Mouse (Mus musculus): ENCODE results near the gene Ptpdc1.

The Ptpdc1 gene

GRCm38 (mm10) chr13:48655637-48656036 is 30.2 kb upstream of the Ptpdc1 start:
- DNase-seq (ENCODE audit: low spot score in 2 of 2) = peak; percentile 33 to 60

DNA sequence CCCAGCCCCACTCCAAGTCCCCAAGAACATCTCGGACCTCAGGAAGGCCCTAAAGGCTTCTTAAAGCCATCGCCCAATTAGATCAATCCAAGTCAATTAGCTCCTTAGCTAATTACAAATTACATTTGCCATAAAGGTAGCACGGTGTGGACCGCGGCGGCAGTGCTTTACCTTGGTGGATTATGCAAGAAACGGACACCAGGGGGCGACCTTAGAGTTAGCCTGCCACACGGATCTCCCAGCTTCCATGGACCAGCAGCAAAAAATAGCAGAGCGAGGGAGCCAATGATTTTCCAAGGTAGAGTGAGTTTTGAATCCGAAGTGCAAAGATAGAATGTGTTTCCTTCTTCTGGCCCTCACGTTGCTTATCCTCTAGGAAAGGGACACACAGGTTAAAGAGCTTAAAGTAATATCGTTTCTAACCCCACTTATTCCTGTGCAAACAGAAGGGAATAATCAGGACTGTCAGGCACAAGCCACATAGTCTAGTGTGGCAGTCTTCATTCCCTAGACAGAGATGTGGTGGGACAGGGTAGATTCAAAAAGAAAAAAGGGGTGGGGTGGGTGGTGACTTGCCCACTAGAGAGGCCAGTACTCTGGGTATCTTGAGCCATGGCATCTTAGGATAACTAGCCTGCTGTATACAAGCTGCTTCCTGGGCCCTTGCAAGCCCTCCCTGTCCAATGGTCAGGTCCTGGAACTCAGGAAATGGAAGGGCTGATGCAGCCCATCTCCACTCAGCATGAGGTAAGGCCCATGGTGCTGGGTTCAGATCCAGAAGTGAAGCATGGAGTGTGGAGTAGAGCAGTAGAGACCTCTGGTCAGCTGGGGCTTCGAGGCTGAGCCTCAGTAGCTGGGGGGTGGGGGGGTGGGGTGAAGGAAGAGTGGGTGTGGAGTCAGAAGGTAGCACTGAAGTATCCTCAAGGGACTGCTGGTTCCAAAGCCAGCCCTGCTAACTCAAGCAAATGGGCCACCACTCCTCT is 28.6 kb upstream of the Ptpdc1 start:
- DNase-seq (ENCODE audit: low spot score in 2 of 2) = peak; percentile 60 to 75

DNA sequence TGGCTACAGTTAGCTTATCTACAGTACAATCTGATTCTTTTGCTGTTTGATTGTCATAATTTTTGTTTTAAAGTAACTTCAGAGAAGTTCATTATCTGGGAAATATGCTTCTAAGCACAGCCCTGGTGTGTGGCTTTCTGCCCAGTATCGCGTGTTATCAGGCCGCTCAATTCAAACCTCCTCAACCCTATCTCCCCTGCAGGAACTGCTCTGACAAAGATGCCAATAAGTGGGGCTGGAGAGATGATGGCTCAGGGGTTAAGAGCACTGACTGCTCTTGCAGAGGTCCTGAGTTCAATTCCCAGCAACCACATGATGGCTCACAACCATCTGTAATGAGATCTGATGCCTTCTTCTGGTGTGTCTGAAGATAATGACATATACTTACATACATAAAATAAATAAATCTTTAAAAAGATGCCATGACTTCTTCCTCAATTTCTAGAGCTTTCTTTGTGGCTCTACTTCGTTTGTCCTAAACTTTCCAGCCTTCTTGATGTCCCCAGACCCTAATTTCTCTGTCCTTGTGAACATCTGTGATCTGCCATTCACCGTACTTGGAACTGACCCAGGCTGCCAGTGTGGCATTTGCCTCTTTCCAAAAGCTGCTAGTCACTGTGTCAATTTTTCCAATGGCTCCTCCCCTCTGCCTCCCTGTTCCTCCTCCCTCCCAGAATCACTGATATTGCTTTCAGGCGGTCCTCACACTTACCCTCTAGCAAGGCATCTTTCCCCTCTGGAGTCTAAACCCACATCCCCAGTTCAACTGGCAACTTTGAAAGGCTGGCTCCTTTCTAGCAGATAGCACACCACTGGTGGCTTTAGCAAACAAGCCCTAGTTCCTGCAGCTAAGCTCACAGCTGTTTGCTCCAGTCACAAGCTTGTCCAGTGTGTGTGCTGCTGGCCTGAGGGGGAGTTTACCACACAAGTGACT is 25.9 kb upstream of the Ptpdc1 start:
- no peak for DNase-seq (ENCODE audit: low spot score in 2 of 2)

GRCm38 (mm10) chr13:48650615-48651014 is 25.2 kb upstream of the Ptpdc1 start:
- DNase-seq (ENCODE audit: low spot score in 2 of 2) = no peak

- DNase-seq (ENCODE audit: low spot score in 2 of 2) = no peak
Observed at GRCm38 (mm10) chr13:48646696-48647095, 21.2 kb upstream of the Ptpdc1 start.

- no peak for DNase-seq (ENCODE audit: low spot score in 2 of 2)
Observed at GRCm38 (mm10) chr13:48643991-48644390, 18.5 kb upstream of the Ptpdc1 start.

DNA sequence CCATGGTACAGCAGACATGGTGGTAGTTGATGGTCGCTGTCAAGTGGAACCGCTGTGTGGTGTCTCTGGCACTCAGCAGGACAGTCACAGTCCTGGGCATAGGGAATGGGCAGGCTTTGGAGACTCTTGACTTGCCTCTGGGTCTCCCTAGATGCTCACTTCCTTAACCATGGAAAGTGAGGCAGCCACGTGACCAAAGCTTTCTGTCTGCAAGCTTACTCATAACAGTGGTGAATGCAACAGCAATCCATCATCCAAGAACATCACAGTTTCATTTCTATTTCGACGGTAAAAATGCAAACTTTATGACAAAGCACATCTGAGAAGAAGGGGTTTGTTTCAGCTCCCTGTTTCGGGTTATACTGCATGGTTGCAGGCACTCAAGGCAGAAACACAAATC is 17.6 kb upstream of the Ptpdc1 start:
- DNase-seq (ENCODE audit: low spot score in 2 of 2) = no peak

GRCm38 (mm10) chr13:48639570-48639969 is 14.1 kb upstream of the Ptpdc1 start:
- DNase-seq (ENCODE audit: low spot score in 2 of 2) = peak in 1 of 2 experiments; percentile 74

GRCm38 (mm10) chr13:48637706-48638105 is 12.2 kb upstream of the Ptpdc1 start:
- DNase-seq (ENCODE audit: low spot score in 2 of 2) = no peak

- no peak for DNase-seq (ENCODE audit: low spot score in 2 of 2)
Observed at GRCm38 (mm10) chr13:48631691-48632090, 6.2 kb upstream of the Ptpdc1 start.

- DNase-seq (ENCODE audit: low spot score in 2 of 2) = no peak
Observed at GRCm38 (mm10) chr13:48624968-48625398, 481 bp downstream of the Ptpdc1 start.

DNA sequence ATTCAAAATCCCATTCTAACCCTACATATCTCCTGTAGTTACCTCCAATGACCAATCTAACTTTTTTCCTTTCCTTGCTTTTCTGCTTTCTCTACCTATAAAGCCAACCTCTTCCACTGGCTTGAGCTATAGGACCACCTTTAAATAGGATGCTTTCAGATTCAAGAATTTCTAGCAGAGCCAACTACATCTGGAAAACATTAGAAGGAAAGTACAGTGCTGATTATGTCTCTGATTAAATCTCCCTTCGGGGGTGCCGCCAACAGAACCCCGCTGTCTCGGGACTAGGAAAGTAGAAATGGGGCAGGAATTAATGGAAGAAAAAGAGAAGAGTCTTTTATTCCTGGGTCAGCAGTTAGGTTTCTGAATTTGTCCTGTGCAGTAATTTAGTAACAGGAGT is 6.6 kb downstream of the Ptpdc1 start:
- no peak for DNase-seq (ENCODE audit: low spot score in 2 of 2)

DNA sequence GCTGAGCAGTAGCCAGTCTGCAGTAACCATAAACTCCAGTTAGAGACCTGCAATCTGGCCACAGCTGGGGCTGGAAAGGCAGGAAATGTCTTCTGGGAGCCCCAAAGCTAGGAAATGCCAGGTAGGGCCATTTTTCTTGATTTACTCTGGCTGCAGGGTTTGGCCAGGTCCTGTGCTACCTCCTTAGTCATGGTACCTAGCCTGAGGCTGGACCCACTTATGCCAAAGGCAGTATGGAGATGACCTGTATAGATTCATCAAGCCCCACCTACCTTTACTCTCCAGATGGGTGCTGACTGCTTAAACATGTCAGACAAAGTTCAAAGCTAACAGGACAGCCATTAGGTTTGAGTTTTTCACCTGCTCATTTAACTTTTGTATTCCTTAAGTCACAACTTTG is 7.7 kb downstream of the Ptpdc1 start:
- no peak for DNase-seq (ENCODE audit: low spot score in 2 of 2)

GRCm38 (mm10) chr13:48614525-48614924 is 10.9 kb downstream of the Ptpdc1 start:
- no peak for DNase-seq (ENCODE audit: low spot score in 2 of 2)

DNA sequence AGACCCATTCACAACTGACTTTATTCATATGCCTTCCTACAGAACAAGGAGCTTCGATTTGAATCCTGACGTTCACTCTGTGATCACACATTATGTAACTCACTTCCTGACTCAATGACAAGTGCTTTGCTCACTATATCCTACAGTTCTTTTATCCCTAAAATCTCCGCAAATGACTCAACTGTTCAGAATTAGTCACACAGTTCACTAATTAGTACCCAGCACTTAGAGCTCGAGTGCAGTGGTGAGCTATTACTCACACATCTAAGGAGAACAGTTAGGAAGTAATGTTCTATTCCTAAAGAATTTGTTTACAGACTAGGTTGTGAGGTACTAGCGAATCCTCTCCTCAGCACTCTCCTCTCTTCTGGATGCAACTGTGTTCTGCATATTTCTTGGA is 16.4 kb downstream of the Ptpdc1 start:
- DNase-seq (ENCODE audit: low spot score in 2 of 2) = peak in 1 of 2 experiments; percentile 13

GRCm38 (mm10) chr13:48604591-48604990 is 20.9 kb downstream of the Ptpdc1 start:
- DNase-seq (ENCODE audit: low spot score in 2 of 2) = no peak

- no peak for DNase-seq (ENCODE audit: low spot score in 2 of 2)
Observed at GRCm38 (mm10) chr13:48603296-48603695, 22.2 kb downstream of the Ptpdc1 start.

GRCm38 (mm10) chr13:48594605-48595004 is 30.9 kb downstream of the Ptpdc1 start:
- DNase-seq (ENCODE audit: low spot score in 2 of 2) = peak; percentile 54 to 62

GRCm38 (mm10) chr13:48594031-48594430 is 31.4 kb downstream of the Ptpdc1 start:
- peak; percentile 36 to 46 for DNase-seq (ENCODE audit: low spot score in 2 of 2)

DNA sequence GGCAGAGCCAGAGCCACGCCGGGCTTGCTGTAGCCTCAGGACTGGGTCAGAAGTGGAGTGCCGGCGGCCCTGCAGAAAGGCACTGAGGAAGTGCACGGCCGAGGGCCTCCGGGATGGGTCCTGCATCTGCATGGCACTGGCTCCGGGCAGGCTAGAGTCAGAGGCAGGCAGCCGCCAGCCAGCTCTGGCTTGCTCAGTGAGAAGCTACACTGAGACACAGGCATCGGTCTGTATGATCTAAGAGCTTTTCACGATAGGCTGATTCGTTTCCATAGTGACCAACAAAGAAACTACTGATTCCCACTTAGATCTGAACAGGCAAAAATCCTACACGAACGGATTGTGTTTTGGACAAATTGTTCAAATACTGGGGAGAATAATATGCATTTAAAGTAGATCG is 32.3 kb downstream of the Ptpdc1 start:
- DNase-seq (ENCODE audit: low spot score in 2 of 2) = peak; percentile 37 to 44

DNA sequence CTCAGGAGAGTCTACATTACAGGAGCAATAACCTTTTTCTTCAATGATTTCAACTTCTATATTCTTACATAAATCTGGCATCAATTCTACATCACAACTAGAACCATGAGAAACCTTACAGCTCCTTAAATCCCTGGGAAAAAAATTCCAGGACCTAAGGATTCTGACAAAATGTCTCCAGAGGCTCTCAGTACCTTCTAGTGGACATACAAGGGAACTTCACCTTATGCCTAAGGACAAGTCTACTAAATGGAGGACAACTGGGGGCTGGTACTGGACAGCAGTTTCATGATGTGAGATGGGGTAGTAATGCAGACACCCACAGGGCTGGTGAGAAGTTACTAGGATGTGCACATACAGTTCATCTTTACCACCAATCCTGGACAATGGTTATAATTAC is 34.7 kb downstream of the Ptpdc1 start:
- DNase-seq (ENCODE audit: low spot score in 2 of 2) = no peak

- no peak for DNase-seq (ENCODE audit: low spot score in 2 of 2)
Observed at GRCm38 (mm10) chr13:48587354-48587753, 38.1 kb downstream of the Ptpdc1 start.
